Mouse (Mus musculus): Measurements from ENCODE around the gene Pde6g. TPM values are rescaled to one million over a fixed set of nuclear protein-coding genes. Genes with fewer than 3 reads are reported as not detected.

The Pde6g gene
- polyA plus RNA-seq, 1 experiment from 2014 or later, result 0.26 TPM

DNA sequence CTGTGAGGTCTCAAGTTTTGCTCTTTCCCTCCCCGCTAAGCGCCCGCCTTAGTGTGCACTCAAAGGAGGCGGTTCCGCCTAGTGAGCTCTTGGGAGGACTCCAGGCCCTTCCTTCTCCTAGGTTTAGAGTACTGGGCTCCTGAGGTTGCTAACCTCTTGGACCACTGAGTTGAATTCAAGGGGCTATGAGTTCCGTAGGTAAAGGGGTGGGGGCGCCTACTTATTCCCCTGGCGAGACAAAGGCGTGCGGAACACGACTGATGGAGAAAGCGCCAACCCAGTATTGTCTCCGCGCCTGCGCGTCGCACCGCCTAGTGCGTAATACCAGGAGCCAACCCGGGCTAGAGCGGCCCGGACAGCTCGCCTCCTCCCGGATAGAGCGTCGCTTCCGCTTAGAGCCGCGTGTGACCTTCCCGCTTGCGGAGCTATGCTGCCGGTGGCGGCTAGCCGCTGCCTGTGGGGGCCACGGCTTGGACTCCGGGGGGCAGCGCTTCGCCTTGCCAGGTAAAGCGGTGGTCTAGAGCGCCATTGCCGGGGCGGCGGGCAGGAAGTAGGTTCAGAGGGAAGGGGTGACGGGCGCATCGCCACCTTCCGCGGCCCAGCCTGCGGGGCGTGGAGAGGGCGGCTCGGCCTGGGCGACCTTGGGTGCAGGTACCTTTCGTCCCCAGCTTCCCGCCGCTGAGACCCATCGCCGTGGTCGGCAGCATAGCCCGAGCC lies 31.1 kb upstream of the Pde6g start, which contains the start of gene Mrpl12:
Gene Mrpl12, plus strand, starts transcription at position 349 of the 717 bp plus-strand sequence.
- ATAC-seq (ENCODE audit: low FRiP score), result peak; percentile 92
- H3K9me3 ChIP-seq (ENCODE audit: control insufficient read depth, low read length), result no peaks in the 10 kb centered on the region
- peak within 1 kb of the TSS; percentile 99 for H3K4me3 ChIP-seq (ENCODE audit: low read depth, low read length)
- H3K4me2 ChIP-seq (replicated peaks; ENCODE audit: low read depth, low read length), result peak within 1 kb of the TSS; percentile 54
- H3K27me3 ChIP-seq (ENCODE audit: control insufficient read depth, insufficient read depth, low read length), result no peaks in the 10 kb centered on the region
- H3K36me3 ChIP-seq (ENCODE audit: control insufficient read depth, insufficient read depth, low read length), result peaks cover 10% of the 10 kb centered on the region; the same call in 1 of the 2 replicates
- H3K9ac ChIP-seq (ENCODE audit: low read depth, low read length), result peak within 1 kb of the TSS; percentile 91
- under 1% methylated on average over 57 of the region's 60 CpGs for WGBS
- DNase-seq (ENCODE audit: low spot score), result peak; percentile 96
- H3K4me1 ChIP-seq (replicated peaks; ENCODE audit: control insufficient read depth, insufficient read depth, low read length), result peaks cover 5% of the 10 kb centered on the region
- peak within 1 kb of the TSS; percentile 82 for H3K27ac ChIP-seq (ENCODE audit: low read depth, low read length)

DNA sequence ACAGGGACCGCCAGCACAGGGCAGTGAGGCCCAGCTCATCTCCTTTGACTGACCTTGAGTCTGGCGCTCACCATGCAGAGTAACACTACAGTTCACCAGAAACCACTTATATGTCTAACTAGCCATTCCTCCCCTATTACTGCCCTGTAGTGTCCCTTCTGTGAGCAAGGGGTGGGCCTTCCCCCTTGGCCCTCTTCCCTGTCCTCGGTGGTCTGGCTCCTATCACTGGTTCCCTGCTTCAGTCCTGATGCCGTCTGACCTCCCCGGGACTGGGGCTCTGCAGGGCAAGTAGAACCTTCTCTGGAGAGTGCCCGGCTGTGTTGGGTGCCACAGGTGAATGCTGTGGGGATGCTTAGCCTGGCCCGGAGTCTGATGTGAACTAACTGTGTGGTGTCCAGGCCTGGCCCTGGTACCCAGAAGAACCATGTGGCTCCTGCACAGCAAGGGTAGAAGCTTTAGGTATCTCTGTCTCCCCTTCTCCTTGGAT lies 30.2 kb upstream of the Pde6g start:
- H3K27me3 ChIP-seq (ENCODE audit: control insufficient read depth, insufficient read depth, low read length), result no peaks in the 10 kb centered on the region
- peaks cover 5% of the 10 kb centered on the region for H3K4me1 ChIP-seq (replicated peaks; ENCODE audit: control insufficient read depth, insufficient read depth, low read length)
- WGBS, result 91% methylated on average over 7 of the region's 7 CpGs
- no peak overlapping the region for H3K4me3 ChIP-seq (ENCODE audit: low read depth, low read length)
- no peak for ATAC-seq (ENCODE audit: low FRiP score)
- no peak for DNase-seq (ENCODE audit: low spot score)
- no peaks in the 10 kb centered on the region for H3K9me3 ChIP-seq (ENCODE audit: control insufficient read depth, low read length)
- H3K27ac ChIP-seq (ENCODE audit: low read depth, low read length), result no peak overlapping the region
- H3K4me2 ChIP-seq (replicated peaks; ENCODE audit: low read depth, low read length), result peak overlapping the region; percentile 54
- H3K36me3 ChIP-seq (ENCODE audit: control insufficient read depth, insufficient read depth, low read length), result peaks cover 19% of the 10 kb centered on the region
- H3K9ac ChIP-seq (ENCODE audit: low read depth, low read length), result peak overlapping the region; percentile 91

DNA sequence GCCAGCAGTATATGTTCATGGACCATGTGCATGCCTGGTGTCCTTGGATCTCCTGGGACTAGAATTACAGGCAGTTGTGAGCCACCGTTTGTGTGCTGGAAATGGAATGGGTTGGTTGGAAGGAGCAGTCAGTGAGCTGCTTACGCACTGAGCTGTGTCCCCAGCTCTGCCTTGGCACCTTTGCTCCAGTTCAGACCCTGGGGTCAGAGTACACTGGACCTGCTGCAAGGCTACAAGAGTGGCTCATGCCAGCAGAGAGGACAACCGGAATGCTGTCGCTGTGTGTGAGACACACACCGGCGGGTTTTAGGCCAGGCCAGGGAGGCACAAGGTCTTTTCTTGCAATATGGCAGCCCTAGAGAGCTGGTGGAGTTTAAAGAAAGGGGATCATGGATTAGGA lies 18.8 kb upstream of the Pde6g start:
- H3K36me3 ChIP-seq (ENCODE audit: control insufficient read depth, insufficient read depth, low read length), result peaks cover 22% of the 10 kb centered on the region

DNA sequence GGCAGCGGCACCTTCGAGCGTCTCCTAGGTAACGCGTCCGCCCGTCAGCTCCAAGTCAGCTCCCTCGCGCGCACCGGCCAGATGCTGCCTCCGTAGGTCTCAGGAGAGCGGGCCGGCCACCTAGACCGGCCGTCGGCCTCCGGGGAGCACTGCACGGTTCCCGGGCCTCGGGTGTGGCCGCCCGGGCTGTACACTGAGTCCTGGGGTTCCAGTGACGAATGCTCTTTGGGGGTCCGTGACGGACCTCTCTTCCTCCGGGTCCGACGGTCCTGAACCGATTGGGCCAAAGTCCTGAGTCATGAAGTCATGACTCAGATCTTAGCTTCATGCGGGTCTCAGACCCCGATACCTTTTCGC lies 14.4 kb upstream of the Pde6g start:
- peak overlapping the region; percentile 65; the same call in 1 of the 2 replicates for H3K27ac ChIP-seq (ENCODE audit: low read depth, low read length)
- ATAC-seq (ENCODE audit: low FRiP score), result peak; percentile 73; the same call in 1 of the 2 replicates
- H3K4me1 ChIP-seq (replicated peaks; ENCODE audit: control insufficient read depth, insufficient read depth, low read length), result peaks cover 9% of the 10 kb centered on the region; the same call in 1 of the 2 replicates
- peaks cover 16% of the 10 kb centered on the region for H3K36me3 ChIP-seq (ENCODE audit: control insufficient read depth, insufficient read depth, low read length)
- H3K4me2 ChIP-seq (replicated peaks; ENCODE audit: low read depth, low read length), result peak overlapping the region; percentile 74
- no peak for DNase-seq (ENCODE audit: low spot score)
- no peaks in the 10 kb centered on the region for H3K9me3 ChIP-seq (ENCODE audit: control insufficient read depth, low read length)
- peak overlapping the region; percentile 93 for H3K4me3 ChIP-seq (ENCODE audit: low read depth, low read length)
- 1% methylated on average over 33 of the region's 33 CpGs for WGBS
- H3K27me3 ChIP-seq (ENCODE audit: control insufficient read depth, insufficient read depth, low read length), result no peaks in the 10 kb centered on the region
- H3K9ac ChIP-seq (ENCODE audit: low read depth, low read length), result peak overlapping the region; percentile 89

More for the DNA sequence above, 18.8 kb upstream of the Pde6g start:
- Histone ChIP-seq H3K27me3 (ENCODE audit: control insufficient read depth, insufficient read depth, low read length) (no peaks in the 10 kb centered on the region), H3K4me3 (ENCODE audit: low read depth, low read length) (no peak overlapping the region), H3K4me2 (replicated peaks; ENCODE audit: low read depth, low read length) (no peak overlapping the region), H3K4me1 (replicated peaks; ENCODE audit: control insufficient read depth, insufficient read depth, low read length) (peaks cover 6% of the 10 kb centered on the region; the same call in 1 of the 2 replicates), H3K9ac (ENCODE audit: low read depth, low read length) (no peak overlapping the region), H3K9me3 (ENCODE audit: control insufficient read depth, low read length) (no peaks in the 10 kb centered on the region), H3K27ac (ENCODE audit: low read depth, low read length) (no peak overlapping the region)
- 97% methylated on average over 6 of the region's 6 CpGs for WGBS
- no peak for DNase-seq (ENCODE audit: low spot score)
- ATAC-seq (ENCODE audit: low FRiP score), result no peak

DNA sequence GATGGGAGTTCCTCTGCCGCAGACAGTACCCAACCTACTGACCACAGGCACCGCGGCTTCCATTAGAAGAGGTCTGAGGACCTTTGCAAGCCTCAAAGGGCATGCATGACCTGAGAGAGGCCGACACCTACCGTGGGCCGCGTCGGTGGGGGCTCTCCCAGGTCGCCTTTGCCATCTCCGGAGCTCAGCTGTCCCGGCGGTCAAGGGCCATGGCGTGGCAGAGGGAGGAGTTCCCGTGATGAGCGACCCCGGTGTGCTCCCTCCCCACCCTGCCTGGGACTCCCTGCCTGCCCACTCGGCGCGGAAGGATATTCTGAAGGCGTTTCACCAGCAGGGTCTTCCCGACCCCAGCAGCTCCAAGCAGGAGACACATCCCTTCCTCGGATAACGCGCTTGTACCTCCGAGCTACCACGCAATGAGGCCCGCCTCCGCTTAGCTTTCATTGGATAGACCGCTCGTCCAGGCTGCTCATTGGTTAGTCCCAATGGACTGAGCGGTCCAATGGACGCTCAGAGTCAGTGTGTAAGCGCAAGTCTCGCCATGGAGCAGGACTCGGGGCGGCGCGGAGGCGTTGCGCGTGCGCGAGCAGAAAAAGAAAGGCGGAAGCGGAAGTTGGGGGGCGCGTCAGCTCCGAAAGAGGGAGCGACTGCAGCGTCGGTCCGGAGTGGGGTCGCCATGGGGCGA lies 13.9 kb upstream of the Pde6g start, which contains the start of gene Arl16:
Gene Arl16, minus strand, starts transcription at position 557 of the 685 bp plus-strand sequence.
- no peaks in the 10 kb centered on the region for H3K27me3 ChIP-seq (ENCODE audit: control insufficient read depth, insufficient read depth, low read length)
- H3K4me1 ChIP-seq (replicated peaks; ENCODE audit: control insufficient read depth, insufficient read depth, low read length), result peaks cover 9% of the 10 kb centered on the region; the same call in 1 of the 2 replicates
- WGBS, result under 1% methylated on average over 54 of the region's 54 CpGs
- peak within 1 kb of the TSS; percentile 95 for H3K4me2 ChIP-seq (replicated peaks; ENCODE audit: low read depth, low read length)
- DNase-seq (ENCODE audit: low spot score), result peak; percentile 99
- H3K9ac ChIP-seq (ENCODE audit: low read depth, low read length), result peak within 1 kb of the TSS; percentile 89
- H3K9me3 ChIP-seq (ENCODE audit: control insufficient read depth, low read length), result no peaks in the 10 kb centered on the region
- ATAC-seq (ENCODE audit: low FRiP score), result peak; percentile 100
- H3K4me3 ChIP-seq (ENCODE audit: low read depth, low read length), result peak within 1 kb of the TSS; percentile 93
- peak within 1 kb of the TSS; percentile 84 for H3K27ac ChIP-seq (ENCODE audit: low read depth, low read length)
- H3K36me3 ChIP-seq (ENCODE audit: control insufficient read depth, insufficient read depth, low read length), result peaks cover 14% of the 10 kb centered on the region

DNA sequence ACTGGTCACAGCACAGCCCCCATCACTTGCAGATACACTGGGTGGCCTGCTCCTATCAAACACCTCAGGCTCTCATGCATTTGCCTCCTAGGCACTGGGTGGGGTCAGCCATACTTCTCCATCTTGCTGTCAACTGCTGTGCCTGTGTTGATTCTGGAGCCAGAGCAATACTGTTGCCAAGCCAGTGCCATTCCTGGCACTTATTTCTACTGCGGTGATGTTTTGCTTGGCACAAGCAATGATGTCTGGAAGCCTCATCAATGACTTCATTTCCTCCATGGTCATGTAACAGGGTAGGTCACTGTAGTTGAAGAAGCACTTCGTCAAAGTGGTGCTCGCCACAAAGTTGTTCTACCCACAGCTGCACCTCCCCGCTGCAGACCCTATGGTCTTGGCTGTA lies 12.2 kb upstream of the Pde6g start:
- Histone ChIP-seq H3K4me2 (replicated peaks; ENCODE audit: low read depth, low read length) (no peak overlapping the region), H3K36me3 (ENCODE audit: control insufficient read depth, insufficient read depth, low read length) (0 out of 2 replicates have a peak, but pooled peaks cover 6% of the 10 kb centered on the region), H3K4me1 (replicated peaks; ENCODE audit: control insufficient read depth, insufficient read depth, low read length) (peaks cover 9% of the 10 kb centered on the region; the same call in 1 of the 2 replicates), H3K9me3 (ENCODE audit: control insufficient read depth, low read length) (no peaks in the 10 kb centered on the region), H3K27ac (ENCODE audit: low read depth, low read length) (no peak overlapping the region), H3K9ac (ENCODE audit: low read depth, low read length) (no peak overlapping the region), H3K27me3 (ENCODE audit: control insufficient read depth, insufficient read depth, low read length) (no peaks in the 10 kb centered on the region), H3K4me3 (ENCODE audit: low read depth, low read length) (no peak overlapping the region)
- 93% methylated on average over 4 of the region's 4 CpGs for WGBS
- ATAC-seq (ENCODE audit: low FRiP score) (no peak), DNase-seq (ENCODE audit: low spot score) (no peak)

DNA sequence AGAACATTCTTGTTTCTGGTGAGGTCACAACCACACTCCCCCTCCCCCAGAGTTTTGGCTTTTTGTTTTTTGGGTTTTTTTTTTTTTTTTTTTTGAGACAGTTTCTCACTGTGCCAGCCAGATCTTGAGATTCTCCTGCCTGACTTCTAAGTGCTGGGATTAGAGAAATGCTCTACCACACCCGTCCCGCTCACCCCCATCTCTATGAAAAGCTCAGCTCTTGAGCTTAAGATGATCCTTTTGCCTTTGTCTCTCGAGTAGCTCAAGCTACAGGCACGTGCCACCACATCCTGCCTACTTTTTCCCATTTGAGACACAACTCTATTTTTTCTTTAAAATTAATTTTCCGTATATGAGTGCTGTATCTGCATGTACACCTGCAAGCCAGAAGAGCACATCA lies 11.1 kb upstream of the Pde6g start:
- no peaks in the 10 kb centered on the region for H3K9me3 ChIP-seq (ENCODE audit: control insufficient read depth, low read length)
- WGBS, result 87% methylated on average over 5 of the region's 5 CpGs
- no peak overlapping the region for H3K27ac ChIP-seq (ENCODE audit: low read depth, low read length)
- H3K4me1 ChIP-seq (replicated peaks; ENCODE audit: control insufficient read depth, insufficient read depth, low read length), result peaks cover 9% of the 10 kb centered on the region; the same call in 1 of the 2 replicates
- H3K9ac ChIP-seq (ENCODE audit: low read depth, low read length), result no peak overlapping the region
- H3K4me3 ChIP-seq (ENCODE audit: low read depth, low read length), result no peak overlapping the region
- H3K4me2 ChIP-seq (replicated peaks; ENCODE audit: low read depth, low read length), result no peak overlapping the region
- no peak for ATAC-seq (ENCODE audit: low FRiP score)
- H3K36me3 ChIP-seq (ENCODE audit: control insufficient read depth, insufficient read depth, low read length), result no peaks in the 10 kb centered on the region
- no peaks in the 10 kb centered on the region for H3K27me3 ChIP-seq (ENCODE audit: control insufficient read depth, insufficient read depth, low read length)
- DNase-seq (ENCODE audit: low spot score), result no peak

DNA sequence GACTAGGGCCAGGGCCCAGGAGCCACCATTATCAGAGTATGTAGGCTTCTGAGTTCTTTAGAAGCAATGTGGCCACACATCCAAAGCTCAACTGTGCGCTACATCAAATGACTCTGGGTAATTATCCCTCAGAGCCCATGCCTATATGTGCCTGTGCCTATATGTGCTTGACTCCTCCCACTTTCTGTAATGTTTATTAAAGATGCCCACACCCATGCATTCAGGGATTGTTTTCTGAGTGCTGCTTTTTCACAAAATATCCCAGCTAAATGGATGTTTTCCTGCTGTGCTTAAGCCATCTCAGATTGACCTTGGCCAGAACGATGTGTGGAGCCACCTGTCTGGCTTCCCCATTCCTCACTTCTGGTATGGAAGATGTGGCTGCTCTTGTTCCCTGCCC lies 10.2 kb upstream of the Pde6g start:
- ATAC-seq (ENCODE audit: low FRiP score) (no peak), DNase-seq (ENCODE audit: low spot score) (no peak)
- Histone ChIP-seq H3K9me3 (ENCODE audit: control insufficient read depth, low read length) (no peaks in the 10 kb centered on the region), H3K27me3 (ENCODE audit: control insufficient read depth, insufficient read depth, low read length) (no peaks in the 10 kb centered on the region), H3K4me1 (replicated peaks; ENCODE audit: control insufficient read depth, insufficient read depth, low read length) (peaks cover 7% of the 10 kb centered on the region; the same call in 1 of the 2 replicates), H3K4me2 (replicated peaks; ENCODE audit: low read depth, low read length) (no peak overlapping the region), H3K9ac (ENCODE audit: low read depth, low read length) (no peak overlapping the region), H3K36me3 (ENCODE audit: control insufficient read depth, insufficient read depth, low read length) (no peaks in the 10 kb centered on the region), H3K4me3 (ENCODE audit: low read depth, low read length) (no peak overlapping the region), H3K27ac (ENCODE audit: low read depth, low read length) (no peak overlapping the region)
- 94% methylated on average over 2 of the region's 2 CpGs for WGBS
